Mouse (Mus musculus): ENCODE data around the gene Rps26.

The Rps26 gene

DNA sequence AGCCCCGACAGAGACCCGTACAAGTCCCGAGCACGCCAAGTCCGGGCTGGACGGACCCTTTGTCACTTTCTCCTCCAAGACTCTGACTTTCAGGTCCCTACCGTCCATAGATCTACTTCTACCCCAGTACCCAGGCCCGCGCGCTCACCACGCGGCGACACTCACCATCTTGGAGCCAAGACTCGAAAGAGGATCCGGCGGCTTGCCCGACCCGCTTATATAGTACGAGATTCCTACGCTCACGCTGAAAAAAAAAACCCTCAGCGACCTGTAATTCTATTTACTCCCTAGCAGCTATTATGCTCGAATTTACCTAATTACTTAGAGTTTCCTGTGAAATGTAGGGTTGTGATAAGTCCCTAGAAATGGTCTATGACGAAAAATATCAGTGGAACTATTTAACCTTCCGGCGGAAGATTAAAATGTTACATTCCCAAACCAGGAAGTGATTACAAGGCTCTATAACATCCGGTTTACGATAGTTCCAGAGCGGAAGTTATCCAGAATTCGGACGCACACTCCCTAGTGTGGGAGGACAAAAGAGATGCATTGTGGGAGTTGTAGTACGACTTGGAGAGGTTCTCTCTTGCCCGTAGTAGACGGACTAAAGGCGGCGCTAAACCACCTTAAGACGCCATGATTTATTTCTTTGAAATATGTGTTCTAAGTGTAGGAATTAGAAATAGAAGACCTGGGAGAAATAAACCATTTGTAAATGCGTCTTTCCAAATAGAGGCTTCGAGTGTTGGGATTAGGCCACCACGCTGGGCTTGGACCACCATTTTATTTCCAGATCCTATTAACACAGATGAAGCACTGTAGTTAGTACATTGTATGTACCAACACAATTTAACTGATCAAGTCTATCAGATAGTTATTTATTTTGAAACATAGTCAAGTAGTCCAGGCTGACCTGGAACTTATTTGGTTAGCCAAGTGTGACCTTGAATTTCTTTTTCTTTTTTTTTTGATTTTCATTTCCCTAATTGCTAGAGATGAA lies at the start of gene Rps26:
TSS of gene Rps26 (minus strand) at position 437 of the 1,000 bp plus-strand sequence.
- peak; percentile 97 for DNase-seq

GRCm38 (mm10) chr10:128674469-128675008 lies 48.0 kb upstream of the Rps26 start:
- DNase-seq: no peak

DNA sequence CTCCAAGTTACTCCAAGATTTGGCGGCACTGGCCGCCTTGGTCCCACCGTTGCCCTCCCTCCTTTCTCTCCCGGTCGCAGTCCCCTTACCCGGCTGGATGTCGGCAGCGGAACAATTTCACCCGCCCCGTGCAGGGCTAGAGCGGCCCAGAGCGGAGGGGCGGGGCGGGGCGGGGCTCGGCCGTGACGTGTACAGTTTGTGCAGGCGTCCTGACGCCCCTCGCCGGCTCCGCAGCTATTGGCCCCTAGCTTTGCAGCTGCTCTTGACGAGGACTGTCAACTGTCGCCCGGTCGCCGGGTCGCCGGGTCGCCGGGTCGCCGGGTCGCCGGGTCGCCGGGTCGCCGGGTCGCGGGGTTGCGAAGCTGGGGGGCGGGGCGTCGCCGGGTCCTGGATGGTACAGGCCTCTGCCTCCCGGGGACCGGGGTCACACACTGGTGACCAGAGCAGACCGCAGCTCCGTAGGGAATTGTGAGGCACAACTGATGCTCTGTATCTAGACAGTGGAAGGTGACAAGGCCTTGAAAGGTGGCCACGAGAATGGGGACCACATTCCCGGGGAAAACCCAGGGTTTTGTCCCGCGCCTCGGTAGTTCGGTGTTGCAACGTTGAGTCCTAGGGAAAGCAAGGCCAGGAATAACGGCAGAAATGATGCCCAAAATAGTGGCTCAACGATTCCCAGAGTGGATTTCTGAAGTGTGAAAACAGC lies 47.4 kb upstream of the Rps26 start, which contains the start of gene Suox:
TSS of gene Suox (minus strand) at position 311 of the 706 bp plus-strand sequence.
- DNase-seq: peak; percentile 84

DNA sequence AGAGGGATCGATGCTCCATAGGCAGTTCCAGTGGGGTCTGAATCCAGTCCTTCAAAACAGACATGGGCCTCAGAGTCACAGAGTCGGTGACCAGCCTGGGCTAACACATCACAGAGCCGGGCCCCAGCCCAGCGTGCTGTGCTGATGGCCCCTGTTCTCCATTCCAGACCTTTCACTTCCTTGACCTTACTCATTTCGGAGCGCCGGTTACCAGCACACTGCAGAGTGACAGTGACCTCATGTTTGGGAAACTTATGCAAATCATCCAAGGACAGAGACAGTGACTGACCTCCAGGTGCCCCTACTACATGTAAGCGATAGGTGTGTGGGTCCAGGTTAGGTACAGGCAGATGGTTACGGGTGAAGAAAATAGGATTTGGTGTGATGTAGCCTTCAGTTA lies 44.6 kb upstream of the Rps26 start:
- DNase-seq: no peak

GRCm38 (mm10) chr10:128668790-128669672 lies 42.5 kb upstream of the Rps26 start:
- peak; percentile 47 for DNase-seq

DNA sequence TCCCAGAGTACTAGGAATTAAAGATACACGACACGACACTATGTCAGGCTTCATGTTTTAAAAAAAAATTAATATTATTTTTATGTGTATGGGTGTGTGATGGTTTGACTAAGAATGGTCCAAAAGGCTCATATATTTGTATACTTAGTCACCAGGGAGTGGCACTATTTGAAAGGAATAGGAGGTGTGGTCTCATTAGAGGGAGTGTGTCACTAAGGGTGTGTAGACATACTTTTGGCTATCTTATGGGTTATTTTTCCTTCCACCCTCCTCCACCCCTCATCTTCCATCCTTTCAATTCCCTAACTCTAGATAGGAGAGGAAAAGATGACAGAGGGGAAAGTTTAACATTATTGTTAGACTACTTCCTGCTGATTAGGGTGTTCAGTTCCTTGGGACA lies 39.3 kb upstream of the Rps26 start:
- no peak for DNase-seq

GRCm38 (mm10) chr10:128665307-128665706 lies 38.8 kb upstream of the Rps26 start:
- no peak for DNase-seq

- DNase-seq: no peak
Observed at GRCm38 (mm10) chr10:128664808-128665207, 38.3 kb upstream of the Rps26 start.

DNA sequence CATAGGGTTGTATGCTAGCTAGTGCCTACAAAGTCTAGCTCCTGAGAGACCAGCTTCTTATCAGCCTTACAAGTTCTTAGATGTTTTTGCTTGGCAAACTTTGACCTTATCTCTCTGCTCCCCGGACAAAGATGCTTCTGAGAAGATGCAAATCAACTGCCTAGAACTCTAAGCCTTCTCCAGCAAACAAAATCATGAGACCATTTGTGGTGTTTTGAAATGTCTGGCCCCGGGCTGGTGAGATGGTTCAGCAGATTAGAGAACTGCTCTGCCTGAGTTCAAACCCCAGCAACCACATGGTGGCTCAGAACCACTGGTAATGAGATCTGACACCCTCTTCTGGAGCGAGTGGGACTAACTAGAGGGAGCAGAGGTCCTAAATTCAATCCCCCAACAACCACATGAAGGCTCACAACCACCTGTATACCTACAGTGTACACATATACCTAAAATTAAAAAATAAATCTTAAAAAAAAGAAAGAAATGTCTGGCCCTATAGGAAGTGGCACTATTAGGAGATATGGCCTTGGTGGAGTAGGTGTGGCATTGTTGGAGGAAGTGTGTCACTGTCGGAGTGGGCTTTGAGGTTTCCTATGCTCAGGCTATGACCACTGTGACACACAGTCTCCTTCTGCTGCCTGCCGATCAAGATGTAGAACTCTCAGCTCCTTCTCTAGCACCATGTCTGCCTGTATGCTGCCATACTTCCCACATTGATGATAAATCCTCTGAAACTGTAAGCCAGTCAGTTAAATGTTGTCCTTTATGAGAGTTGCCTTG lies 37.1 kb upstream of the Rps26 start:
- DNase-seq: no peak

DNA sequence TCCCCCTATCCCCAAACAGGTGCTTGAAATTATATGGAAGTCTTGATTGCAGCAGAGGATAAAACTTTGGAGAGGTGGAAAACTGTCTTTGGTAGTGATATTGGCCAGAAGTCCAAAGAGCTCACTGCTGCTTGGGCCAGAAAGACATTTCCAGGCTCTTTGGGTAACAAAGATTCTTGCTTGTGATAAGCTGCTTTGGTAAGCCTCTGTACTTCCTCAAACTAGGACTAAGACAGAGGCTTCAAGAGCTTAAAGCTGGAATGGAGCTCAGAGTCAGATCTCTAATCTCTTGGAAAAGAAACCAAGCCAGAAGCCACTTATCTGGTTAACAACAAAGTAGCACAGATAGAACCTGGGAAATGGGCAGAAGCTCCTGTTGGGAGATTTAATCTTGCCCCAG lies 35.9 kb upstream of the Rps26 start:
- no peak for DNase-seq

- no peak for DNase-seq
Observed at GRCm38 (mm10) chr10:128659490-128659889, 32.9 kb upstream of the Rps26 start.

- DNase-seq: no peak
Observed at GRCm38 (mm10) chr10:128657844-128658243, 31.3 kb upstream of the Rps26 start.

GRCm38 (mm10) chr10:128656731-128657130 lies 30.2 kb upstream of the Rps26 start:
- no peak for DNase-seq

DNA sequence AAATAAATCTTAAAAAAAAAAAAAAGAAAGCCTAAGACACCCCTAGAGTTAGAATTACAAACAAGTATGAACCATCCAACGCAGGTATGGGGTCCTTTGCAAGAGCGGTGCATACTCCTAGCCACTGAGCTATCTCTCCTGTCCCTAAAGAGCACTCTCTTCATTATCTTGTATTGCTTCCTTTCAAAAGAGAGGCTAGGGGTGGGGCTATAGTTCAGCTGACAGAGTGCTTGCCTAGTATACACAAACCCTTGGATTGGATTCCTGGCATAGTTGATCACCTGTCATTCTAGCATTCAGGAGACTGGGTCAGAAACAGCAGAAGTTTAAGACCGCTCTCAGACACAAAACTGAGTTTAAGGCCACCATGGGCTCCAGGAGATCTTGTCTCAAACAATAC lies 28.7 kb upstream of the Rps26 start:
- DNase-seq: no peak

- no peak for DNase-seq
Observed at GRCm38 (mm10) chr10:128653866-128654265, 27.3 kb upstream of the Rps26 start.

- DNase-seq: no peak
Observed at GRCm38 (mm10) chr10:128646139-128647089, 19.9 kb upstream of the Rps26 start.

- DNase-seq: peak; percentile 33
Observed at GRCm38 (mm10) chr10:128645111-128646011, 18.8 kb upstream of the Rps26 start, which contains the start of gene Ikzf4. Gene Ikzf4, minus strand, starts transcription at chr10:128645991.

DNA sequence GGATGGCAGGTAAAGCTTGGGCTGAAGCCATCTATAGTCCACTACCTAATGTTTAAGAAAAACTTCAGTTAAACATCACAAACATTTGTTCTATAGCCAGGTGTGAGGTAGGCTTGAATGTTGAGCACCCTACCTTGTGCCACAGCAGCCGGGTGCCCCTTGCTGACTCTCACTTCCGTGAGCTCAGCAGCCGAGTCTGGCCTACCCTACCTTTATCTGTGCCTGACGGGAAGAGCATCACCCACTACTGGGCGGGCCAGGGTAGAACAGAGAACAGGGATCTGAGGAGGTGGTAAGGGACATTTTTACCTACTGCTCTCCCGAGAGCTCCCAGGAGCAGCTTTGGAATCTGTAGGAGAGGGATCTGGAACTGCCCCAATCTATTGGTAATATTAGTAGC lies 16.2 kb upstream of the Rps26 start:
- no peak for DNase-seq

DNA sequence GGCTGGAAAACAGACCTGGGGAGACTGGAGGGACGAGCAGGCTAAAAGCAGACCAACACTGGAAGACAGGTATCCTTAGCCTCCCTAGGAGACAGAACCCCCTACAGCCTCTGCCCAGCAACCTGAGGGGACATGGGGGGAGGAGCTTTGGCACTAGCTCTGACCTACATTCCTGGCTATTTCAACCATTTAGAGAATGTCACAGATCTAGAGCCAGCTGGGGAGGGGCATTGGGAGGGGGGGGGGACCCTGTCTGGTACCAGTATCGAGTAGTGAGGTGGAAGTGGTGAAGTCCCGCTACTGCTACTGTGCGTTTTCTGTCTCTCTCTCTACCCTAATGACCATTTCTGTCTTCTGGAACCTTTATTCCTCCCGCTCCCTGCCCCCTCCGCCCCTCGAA lies 15.3 kb upstream of the Rps26 start:
- DNase-seq: no peak
